Mouse (Mus musculus): ENCODE measurements around the gene Zbtb4. TPM values are rescaled to one million over a fixed set of nuclear protein-coding genes. Genes with fewer than 3 reads are reported as not detected.
A peak's percentile ranks its signal among the peaks of the same experiment; 100 is the strongest.

Gene Zbtb4
- polyA plus RNA-seq, 1 experiment from 2014 or later, result 2.7 TPM

GRCm38 (mm10) chr11:69767625-69767909 is 1.9 kb downstream of the Zbtb4 start:
- H3K36me3 ChIP-seq (ENCODE audit: insufficient read depth, low read length), result no peaks in the 10 kb centered on the region
- no peaks in the 10 kb centered on the region for H3K9me3 ChIP-seq (replicated peaks; ENCODE audit: low read length)
- ATAC-seq (replicated peaks; ENCODE audit: low FRiP score, low read depth) (no peak), DNase-seq (ENCODE audit: low spot score) (peak; percentile 37)
- peak overlapping the region; percentile 95; the same call in 1 of the 2 replicates for H3K27ac ChIP-seq
- H3K4me2 ChIP-seq (ENCODE audit: low read length), result peak overlapping the region; percentile 84
- no peaks in the 10 kb centered on the region for H3K27me3 ChIP-seq (ENCODE audit: insufficient read depth, low read length)
- no peak for TF ChIP-seq CTCF (IDR thresholded peaks at IDR 0.05; ENCODE audit: low read depth)
- H3K9ac ChIP-seq (ENCODE audit: low read depth, low read length), result peak overlapping the region; percentile 99; the same call in 1 of the 2 replicates
- WGBS, result 43% methylated on average over 4 of the region's 4 CpGs
- peaks cover 12% of the 10 kb centered on the region; the same call in 1 of the 2 replicates for H3K4me1 ChIP-seq (replicated peaks; ENCODE audit: insufficient read depth, low read length)
- H3K4me3 ChIP-seq (replicated peaks; ENCODE audit: low read depth, low read length), result no peak overlapping the region

- Histone ChIP-seq H3K27ac (no peak overlapping the region), H3K36me3 (ENCODE audit: insufficient read depth, low read length) (no peaks in the 10 kb centered on the region), H3K27me3 (ENCODE audit: insufficient read depth, low read length) (no peaks in the 10 kb centered on the region), H3K9ac (ENCODE audit: low read depth, low read length) (no peak overlapping the region), H3K4me2 (ENCODE audit: low read length) (no peak overlapping the region), H3K4me1 (replicated peaks; ENCODE audit: insufficient read depth, low read length) (peaks cover 11% of the 10 kb centered on the region), H3K4me3 (replicated peaks; ENCODE audit: low read depth, low read length) (no peak overlapping the region), H3K9me3 (replicated peaks; ENCODE audit: low read length) (no peaks in the 10 kb centered on the region)
- DNase-seq (ENCODE audit: low spot score) (no peak), ATAC-seq (replicated peaks; ENCODE audit: low FRiP score, low read depth) (no peak)
- no peak for TF ChIP-seq CTCF (IDR thresholded peaks at IDR 0.05; ENCODE audit: low read depth)
- 68% methylated on average over 5 of the region's 5 CpGs for WGBS
These were observed 9.2 kb downstream of the Zbtb4 start for GRCm38 (mm10) chr11:69774961-69775360.

- DNase-seq (ENCODE audit: low spot score) (peak; percentile 10), ATAC-seq (replicated peaks; ENCODE audit: low FRiP score, low read depth) (no peak)
- Histone ChIP-seq H3K27ac (no peak overlapping the region), H3K9ac (ENCODE audit: low read depth, low read length) (no peak overlapping the region), H3K4me2 (ENCODE audit: low read length) (no peak overlapping the region), H3K4me3 (replicated peaks; ENCODE audit: low read depth, low read length) (no peak overlapping the region), H3K36me3 (ENCODE audit: insufficient read depth, low read length) (no peaks in the 10 kb centered on the region), H3K9me3 (replicated peaks; ENCODE audit: low read length) (no peaks in the 10 kb centered on the region), H3K4me1 (replicated peaks; ENCODE audit: insufficient read depth, low read length) (peaks cover 11% of the 10 kb centered on the region), H3K27me3 (ENCODE audit: insufficient read depth, low read length) (no peaks in the 10 kb centered on the region)
- no peak for TF ChIP-seq CTCF (IDR thresholded peaks at IDR 0.05; ENCODE audit: low read depth)
- 55% methylated on average over 10 of the region's 10 CpGs for WGBS
These were observed 10.0 kb downstream of the Zbtb4 start for GRCm38 (mm10) chr11:69775716-69776115.

GRCm38 (mm10) chr11:69776488-69776887 is 10.8 kb downstream of the Zbtb4 start:
- ATAC-seq (replicated peaks; ENCODE audit: low FRiP score, low read depth), result no peak
- no peak overlapping the region for H3K4me3 ChIP-seq (replicated peaks; ENCODE audit: low read depth, low read length)
- 86% methylated on average over 20 of the region's 20 CpGs for WGBS

GRCm38 (mm10) chr11:69777504-69778257 is 12.0 kb downstream of the Zbtb4 start:
- 46% methylated on average over 22 of the region's 26 CpGs for WGBS

More at GRCm38 (mm10) chr11:69776488-69776887, 10.8 kb downstream of the Zbtb4 start:
- Histone ChIP-seq H3K9ac (ENCODE audit: low read depth, low read length) (no peak overlapping the region), H3K36me3 (ENCODE audit: insufficient read depth, low read length) (no peaks in the 10 kb centered on the region), H3K27me3 (ENCODE audit: insufficient read depth, low read length) (no peaks in the 10 kb centered on the region), H3K27ac (no peak overlapping the region), H3K9me3 (replicated peaks; ENCODE audit: low read length) (no peaks in the 10 kb centered on the region), H3K4me2 (ENCODE audit: low read length) (no peak overlapping the region), H3K4me1 (replicated peaks; ENCODE audit: insufficient read depth, low read length) (peaks cover 11% of the 10 kb centered on the region)
- no peak for TF ChIP-seq CTCF (IDR thresholded peaks at IDR 0.05; ENCODE audit: low read depth)
- DNase-seq (ENCODE audit: low spot score), result no peak

GRCm38 (mm10) chr11:69778258-69778982 is 12.7 kb downstream of the Zbtb4 start:
- Histone ChIP-seq H3K4me2 (ENCODE audit: low read length) (0 out of 2 replicates have a peak overlapping the region, but pooled peaks have one; percentile 15), H3K27me3 (ENCODE audit: insufficient read depth, low read length) (no peaks in the 10 kb centered on the region), H3K36me3 (ENCODE audit: insufficient read depth, low read length) (no peaks in the 10 kb centered on the region), H3K4me1 (replicated peaks; ENCODE audit: insufficient read depth, low read length) (peaks cover 11% of the 10 kb centered on the region), H3K9me3 (replicated peaks; ENCODE audit: low read length) (no peaks in the 10 kb centered on the region), H3K4me3 (replicated peaks; ENCODE audit: low read depth, low read length) (no peak overlapping the region), H3K9ac (ENCODE audit: low read depth, low read length) (no peak overlapping the region), H3K27ac (no peak overlapping the region)
- TF ChIP-seq CTCF (IDR thresholded peaks at IDR 0.05; ENCODE audit: low read depth), result no peak
- WGBS, result 58% methylated on average over 22 of the region's 23 CpGs
- DNase-seq (ENCODE audit: low spot score) (no peak), ATAC-seq (replicated peaks; ENCODE audit: low FRiP score, low read depth) (no peak)

More at GRCm38 (mm10) chr11:69777504-69778257, 12.0 kb downstream of the Zbtb4 start:
- H3K4me3 ChIP-seq (replicated peaks; ENCODE audit: low read depth, low read length), result no peak overlapping the region
- H3K27me3 ChIP-seq (ENCODE audit: insufficient read depth, low read length), result no peaks in the 10 kb centered on the region
- DNase-seq (ENCODE audit: low spot score) (peak; percentile 34), ATAC-seq (replicated peaks; ENCODE audit: low FRiP score, low read depth) (no peak; the same call in 1 of the 2 replicates)
- H3K9me3 ChIP-seq (replicated peaks; ENCODE audit: low read length), result no peaks in the 10 kb centered on the region
- H3K4me1 ChIP-seq (replicated peaks; ENCODE audit: insufficient read depth, low read length), result peaks cover 11% of the 10 kb centered on the region
- no peak overlapping the region for H3K27ac ChIP-seq
- TF ChIP-seq CTCF (IDR thresholded peaks at IDR 0.05; ENCODE audit: low read depth), result no peak
- H3K36me3 ChIP-seq (ENCODE audit: insufficient read depth, low read length), result no peaks in the 10 kb centered on the region
- no peak overlapping the region for H3K9ac ChIP-seq (ENCODE audit: low read depth, low read length)
- H3K4me2 ChIP-seq (ENCODE audit: low read length), result no peak overlapping the region
